Mouse (Mus musculus): ENCODE data around the gene Glyat. TPM values are rescaled to one million over a fixed set of nuclear protein-coding genes. Genes with fewer than 3 reads are reported as not detected.

Glyat gene
- 6.0 and 6.5 TPM in 2 replicates for polyA plus RNA-seq (2015; fragmentation: Nextera tagmentation; extraction: Ambion mirVana)

- WGBS (ENCODE audit: insufficient replicate concordance) = 41% methylated on average over 4 of the region's 4 CpGs
- ATAC-seq (no peak), DNase-seq (no peak)
- H3K27ac ChIP-seq (ENCODE audit: low read depth) = no peak within 1 kb of the TSS
- H3K27me3 ChIP-seq (ENCODE audit: insufficient read depth, low read length) = no peaks in the 10 kb centered on the region
- 0 out of 2 replicates have a peak, but pooled peaks cover 4% of the 10 kb centered on the region for H3K4me1 ChIP-seq (ENCODE audit: insufficient read depth)
- no peak within 1 kb of the TSS for H3K9ac ChIP-seq (replicated peaks)
- H3K4me2 ChIP-seq (ENCODE audit: low read depth, low read length) = no peak within 1 kb of the TSS; the same call in 1 of the 2 replicates
- H3K9me3 ChIP-seq (ENCODE audit: low read length) = no peaks in the 10 kb centered on the region
- TF ChIP-seq CTCF (IDR thresholded peaks at IDR 0.05; ENCODE audit: low read depth) = no peak
- TF ChIP-seq EP300 (IDR thresholded peaks at IDR 0.05; ENCODE audit: low read depth) = no peak
- no peaks in the 10 kb centered on the region for H3K36me3 ChIP-seq (replicated peaks; ENCODE audit: insufficient read depth, low read length)
- H3K4me3 ChIP-seq (ENCODE audit: low read depth, low read length) = no peak within 1 kb of the TSS
Observed at GRCm38 (mm10) chr19:12633176-12633575, at the start of gene Glyat. Gene Glyat, plus strand, starts transcription at chr19:12633308.

GRCm38 (mm10) chr19:12585310-12585709, 47.8 kb upstream of the Glyat start:
- Histone ChIP-seq H3K4me1 (ENCODE audit: insufficient read depth) (no peaks in the 10 kb centered on the region), H3K4me3 (ENCODE audit: low read depth, low read length) (no peak overlapping the region), H3K4me2 (ENCODE audit: low read depth, low read length) (no peak overlapping the region), H3K9me3 (ENCODE audit: low read length) (no peaks in the 10 kb centered on the region), H3K27me3 (ENCODE audit: insufficient read depth, low read length) (no peaks in the 10 kb centered on the region), H3K27ac (ENCODE audit: low read depth) (peak overlapping the region; percentile 74), H3K9ac (replicated peaks) (no peak overlapping the region), H3K36me3 (replicated peaks; ENCODE audit: insufficient read depth, low read length) (peaks cover 46% of the 10 kb centered on the region)
- ATAC-seq (peak; percentile 36), DNase-seq (no peak)
- 0 out of 2 replicates have a peak, but pooled peaks have one; percentile 14 for TF ChIP-seq EP300 (IDR thresholded peaks at IDR 0.05; ENCODE audit: low read depth)
- TF ChIP-seq CTCF (IDR thresholded peaks at IDR 0.05; ENCODE audit: low read depth) = no peak
- WGBS (ENCODE audit: insufficient replicate concordance) = 40% methylated on average over 4 of the region's 4 CpGs

- no peak overlapping the region for H3K4me2 ChIP-seq (ENCODE audit: low read depth, low read length)
- ATAC-seq (peak; percentile 22; the same call in 1 of the 2 replicates), DNase-seq (peak; percentile 65)
- H3K9ac ChIP-seq (replicated peaks) = no peak overlapping the region
- 7% methylated on average over 1 of the region's 1 CpGs for WGBS (ENCODE audit: insufficient replicate concordance)
- H3K27ac ChIP-seq (ENCODE audit: low read depth) = no peak overlapping the region
- H3K4me3 ChIP-seq (ENCODE audit: low read depth, low read length) = no peak overlapping the region
- no peaks in the 10 kb centered on the region for H3K9me3 ChIP-seq (ENCODE audit: low read length)
- TF ChIP-seq CTCF (IDR thresholded peaks at IDR 0.05; ENCODE audit: low read depth) = peak; percentile 92
- no peak for TF ChIP-seq EP300 (IDR thresholded peaks at IDR 0.05; ENCODE audit: low read depth)
- no peaks in the 10 kb centered on the region for H3K27me3 ChIP-seq (ENCODE audit: insufficient read depth, low read length)
- H3K4me1 ChIP-seq (ENCODE audit: insufficient read depth) = peaks cover 6% of the 10 kb centered on the region; the same call in 1 of the 2 replicates
- H3K36me3 ChIP-seq (replicated peaks; ENCODE audit: insufficient read depth, low read length) = peaks cover 22% of the 10 kb centered on the region
Observed at GRCm38 (mm10) chr19:12591908-12592307, 41.2 kb upstream of the Glyat start.

GRCm38 (mm10) chr19:12595135-12595529, 38.0 kb upstream of the Glyat start:
- Histone ChIP-seq H3K27me3 (ENCODE audit: insufficient read depth, low read length) (no peaks in the 10 kb centered on the region), H3K36me3 (replicated peaks; ENCODE audit: insufficient read depth, low read length) (no peaks in the 10 kb centered on the region), H3K4me3 (ENCODE audit: low read depth, low read length) (no peak overlapping the region), H3K4me1 (ENCODE audit: insufficient read depth) (peaks cover 6% of the 10 kb centered on the region; the same call in 1 of the 2 replicates), H3K4me2 (ENCODE audit: low read depth, low read length) (peak overlapping the region; percentile 94; the same call in 1 of the 2 replicates), H3K9ac (replicated peaks) (no peak overlapping the region), H3K9me3 (ENCODE audit: low read length) (no peaks in the 10 kb centered on the region), H3K27ac (ENCODE audit: low read depth) (no peak overlapping the region)
- 53% methylated on average over 2 of the region's 2 CpGs for WGBS (ENCODE audit: insufficient replicate concordance)
- no peak for ATAC-seq
- no peak for TF ChIP-seq CTCF (IDR thresholded peaks at IDR 0.05; ENCODE audit: low read depth)
- DNase-seq = no peak

GRCm38 (mm10) chr19:12595530-12596289, 37.4 kb upstream of the Glyat start:
- Histone ChIP-seq H3K9me3 (ENCODE audit: low read length) (no peaks in the 10 kb centered on the region), H3K9ac (replicated peaks) (peak overlapping the region; percentile 70), H3K4me1 (ENCODE audit: insufficient read depth) (peaks cover 6% of the 10 kb centered on the region; the same call in 1 of the 2 replicates), H3K36me3 (replicated peaks; ENCODE audit: insufficient read depth, low read length) (no peaks in the 10 kb centered on the region), H3K27me3 (ENCODE audit: insufficient read depth, low read length) (no peaks in the 10 kb centered on the region), H3K4me2 (ENCODE audit: low read depth, low read length) (peak overlapping the region; percentile 94), H3K27ac (ENCODE audit: low read depth) (peak overlapping the region; percentile 77), H3K4me3 (ENCODE audit: low read depth, low read length) (peak overlapping the region; percentile 53)
- WGBS (ENCODE audit: insufficient replicate concordance) = under 1% methylated on average over 45 of the region's 49 CpGs
- peak; percentile 82 for ATAC-seq
- peak; percentile 70 for DNase-seq
- TF ChIP-seq CTCF (IDR thresholded peaks at IDR 0.05; ENCODE audit: low read depth) = peak; percentile 67
- no peak for TF ChIP-seq EP300 (IDR thresholded peaks at IDR 0.05; ENCODE audit: low read depth)

- ATAC-seq (no peak), DNase-seq (no peak)
- Histone ChIP-seq H3K36me3 (replicated peaks; ENCODE audit: insufficient read depth, low read length) (no peaks in the 10 kb centered on the region), H3K27ac (ENCODE audit: low read depth) (peak overlapping the region; percentile 77), H3K27me3 (ENCODE audit: insufficient read depth, low read length) (no peaks in the 10 kb centered on the region), H3K4me3 (ENCODE audit: low read depth, low read length) (peak overlapping the region; percentile 53), H3K9ac (replicated peaks) (peak overlapping the region; percentile 70), H3K4me2 (ENCODE audit: low read depth, low read length) (peak overlapping the region; percentile 94), H3K9me3 (ENCODE audit: low read length) (no peaks in the 10 kb centered on the region), H3K4me1 (ENCODE audit: insufficient read depth) (peaks cover 6% of the 10 kb centered on the region; the same call in 1 of the 2 replicates)
- WGBS (ENCODE audit: insufficient replicate concordance) = 19% methylated on average over 23 of the region's 23 CpGs
- no peak for TF ChIP-seq EP300 (IDR thresholded peaks at IDR 0.05; ENCODE audit: low read depth)
- TF ChIP-seq CTCF (IDR thresholded peaks at IDR 0.05; ENCODE audit: low read depth) = no peak
Observed at GRCm38 (mm10) chr19:12596290-12597072, 36.6 kb upstream of the Glyat start.
